Mouse (Mus musculus): ENCODE data around the gene Cplx3.

Cplx3 gene

DNA sequence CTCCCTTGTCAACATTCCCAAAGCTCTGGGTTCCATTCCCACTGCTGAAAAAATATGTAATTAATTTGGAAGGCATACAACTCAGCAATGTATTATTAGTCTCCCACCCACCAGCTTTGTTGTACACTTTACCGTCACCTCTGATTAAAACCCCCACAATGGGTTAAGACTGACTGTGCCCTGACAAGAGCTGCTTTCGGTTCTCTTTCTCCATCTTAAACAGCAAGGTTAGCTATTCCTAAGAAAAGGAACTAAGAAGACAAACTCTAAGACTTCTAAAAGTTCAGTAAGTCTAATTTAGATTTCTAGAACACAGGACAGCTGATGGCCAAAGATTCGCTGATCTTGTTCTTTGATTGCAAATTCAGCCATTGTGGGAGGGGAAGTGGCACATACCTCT is 48.9 kb downstream of the Cplx3 start:
- DNase-seq: no peak

DNA sequence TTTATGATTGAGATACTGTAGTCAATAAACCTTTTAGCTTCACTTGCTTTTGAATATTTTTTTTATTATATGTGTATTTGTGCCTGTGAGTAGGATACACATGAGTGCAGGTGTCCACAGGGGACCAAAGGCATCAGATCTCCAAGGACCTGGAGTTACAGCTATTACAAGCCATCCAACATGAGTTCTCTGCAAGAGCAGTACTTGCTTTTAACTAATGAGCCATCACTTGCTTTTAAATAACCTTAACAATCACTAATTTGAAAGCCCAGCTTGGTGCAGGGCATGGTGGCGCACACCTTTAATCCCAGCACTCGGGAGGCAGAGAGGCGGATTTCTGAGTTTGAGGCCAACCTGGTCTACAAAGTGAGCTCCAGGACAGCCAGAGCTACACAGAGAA is 51.3 kb downstream of the Cplx3 start:
- DNase-seq: no peak

DNA sequence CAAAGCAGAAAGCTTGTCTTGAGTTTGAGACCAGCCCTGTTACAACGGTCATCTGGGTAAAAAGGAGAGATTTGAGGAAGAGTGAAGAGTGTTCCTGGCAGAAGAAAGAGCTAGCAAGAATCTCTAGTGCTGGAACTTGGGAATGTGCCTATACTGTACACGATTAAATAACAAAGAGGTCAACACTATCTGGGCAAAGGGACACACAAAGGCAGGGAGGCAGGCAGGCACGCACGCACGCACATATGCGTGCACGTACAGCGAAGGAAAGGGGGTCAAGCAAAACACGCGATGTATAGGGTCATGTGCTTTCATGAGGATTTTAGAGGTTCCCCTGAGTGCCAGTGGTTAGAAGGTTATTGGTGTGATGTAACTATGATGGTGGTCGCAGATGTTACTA is 53.0 kb downstream of the Cplx3 start:
- DNase-seq: no peak

DNA sequence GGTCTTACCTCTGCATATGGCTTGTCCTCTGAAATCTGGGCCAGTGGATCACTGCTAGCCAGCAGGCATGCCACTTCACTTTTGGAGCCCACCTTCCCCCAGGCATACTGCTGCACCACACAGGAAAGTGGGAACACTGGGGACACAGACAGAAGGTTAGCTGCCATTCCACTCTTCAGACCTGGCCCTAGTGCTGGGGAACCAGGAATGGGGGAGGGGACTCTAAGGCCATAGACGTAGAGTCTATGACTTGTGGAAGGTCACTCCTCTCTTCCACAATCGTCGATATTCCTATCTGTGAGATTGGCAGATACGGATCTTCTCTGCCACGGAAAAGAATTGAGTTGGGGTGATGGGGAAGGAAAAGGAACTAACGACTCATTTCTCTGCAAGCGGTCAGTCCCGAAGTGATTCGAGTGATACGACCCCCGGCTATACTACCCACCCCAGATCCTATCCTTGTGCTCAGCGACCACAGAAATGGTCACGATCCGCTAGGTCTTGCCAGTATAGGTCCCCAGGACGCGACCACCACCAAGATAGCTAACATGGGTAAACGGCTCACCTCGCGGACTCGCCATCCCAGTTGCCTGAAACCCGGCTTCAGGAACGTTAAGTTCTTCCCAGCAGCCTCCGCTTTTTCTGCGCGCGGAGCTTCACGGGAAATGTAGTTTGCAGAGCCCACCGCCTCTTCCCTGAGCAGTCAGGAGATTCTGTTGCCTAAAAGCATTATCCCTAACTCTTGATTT is 53.8 kb downstream of the Cplx3 start, which contains the start of gene Mpi:
Mpi (minus strand) TSS at position 625 of the 749 bp plus-strand sequence.
- peak; percentile 83 to 84 for DNase-seq

DNA sequence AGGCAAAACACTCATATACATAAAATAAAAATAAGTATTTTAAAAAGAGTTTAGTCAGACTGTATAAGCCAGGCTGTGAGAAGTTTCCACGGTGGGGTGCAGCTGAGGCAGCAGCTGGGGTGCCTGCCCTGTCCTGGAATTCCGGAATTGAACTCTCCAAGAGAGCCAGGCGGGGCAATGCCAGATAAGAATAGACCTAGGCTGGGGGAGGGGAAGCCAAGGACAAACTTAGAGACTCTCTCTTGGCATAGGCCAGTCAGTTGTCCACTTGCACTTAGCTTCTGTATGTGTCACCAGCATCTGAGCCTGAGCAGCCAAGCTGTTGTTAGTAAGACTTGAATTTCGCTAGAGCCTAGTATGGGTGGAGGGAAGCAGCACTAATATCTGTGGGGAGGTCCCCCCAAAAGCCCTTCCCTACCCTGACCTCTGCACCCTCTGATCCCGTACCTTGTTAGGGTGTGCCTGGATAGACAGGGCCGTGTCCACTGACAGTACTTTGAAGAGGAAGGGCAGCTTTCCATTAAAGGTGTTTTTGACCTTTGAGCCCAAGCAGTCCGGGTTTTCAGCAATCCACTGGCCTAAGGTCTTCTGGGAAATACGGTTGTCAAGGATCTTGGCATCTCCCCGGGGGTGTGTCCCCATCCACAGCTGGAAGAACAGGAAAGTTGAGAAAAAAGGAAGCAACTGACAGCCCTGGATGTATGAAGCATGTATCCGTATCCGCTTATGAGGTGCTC is 55.8 kb downstream of the Cplx3 start:
- no peak for DNase-seq

All from kidney, postnatal 4 days (tissue).